Mouse (Mus musculus) kidney, adult 8-10 months (tissue): ENCODE data around the gene Loxl4.

Experiments used
- DNase-seq, 2 experiments: peaks; one replicate each; pipeline ENCODE4 v3.0.0; 2022

The Loxl4 gene

GRCm38 (mm10) chr19:42612654-42613053, at the start of gene Loxl4:
TSS of gene Loxl4 (minus strand) at chr19:42612813.
- DNase-seq = peak; percentile 51 to 53

- DNase-seq = no peak
Measured at GRCm38 (mm10) chr19:42661430-42662164, 49.0 kb upstream of the Loxl4 start.

GRCm38 (mm10) chr19:42660244-42660565, 47.6 kb upstream of the Loxl4 start:
- DNase-seq = no peak

GRCm38 (mm10) chr19:42659354-42660243, 47.0 kb upstream of the Loxl4 start:
- peak; percentile 55 to 58 for DNase-seq

GRCm38 (mm10) chr19:42658435-42659135, 46.0 kb upstream of the Loxl4 start:
- no peak for DNase-seq

GRCm38 (mm10) chr19:42657769-42658168, 45.2 kb upstream of the Loxl4 start:
- no peak for DNase-seq

GRCm38 (mm10) chr19:42657306-42657705, 44.7 kb upstream of the Loxl4 start:
- DNase-seq = no peak

- peak; percentile 48 to 79 for DNase-seq
Measured at GRCm38 (mm10) chr19:42655006-42655405, 42.4 kb upstream of the Loxl4 start.

GRCm38 (mm10) chr19:42653091-42653490, 40.5 kb upstream of the Loxl4 start:
- DNase-seq = no peak

GRCm38 (mm10) chr19:42652425-42652824, 39.8 kb upstream of the Loxl4 start:
- no peak for DNase-seq

GRCm38 (mm10) chr19:42640211-42640610, 27.6 kb upstream of the Loxl4 start:
- DNase-seq = no peak

- DNase-seq = no peak
Measured at GRCm38 (mm10) chr19:42639544-42639943, 26.9 kb upstream of the Loxl4 start.

- DNase-seq = no peak
Measured at GRCm38 (mm10) chr19:42638604-42639481, 26.2 kb upstream of the Loxl4 start.

GRCm38 (mm10) chr19:42636631-42637030, 24.0 kb upstream of the Loxl4 start:
- no peak for DNase-seq

GRCm38 (mm10) chr19:42633650-42634049, 21.0 kb upstream of the Loxl4 start:
- DNase-seq = no peak

GRCm38 (mm10) chr19:42632301-42632700, 19.7 kb upstream of the Loxl4 start:
- no peak for DNase-seq

- DNase-seq = peak; percentile 52 to 62
Measured at GRCm38 (mm10) chr19:42631541-42631961, 18.9 kb upstream of the Loxl4 start.

GRCm38 (mm10) chr19:42628068-42628467, 15.5 kb upstream of the Loxl4 start:
- DNase-seq = peak; percentile 79 to 85

- DNase-seq = no peak
Measured at GRCm38 (mm10) chr19:42613647-42614225, 1.1 kb upstream of the Loxl4 start.

- peak in 1 of 2 experiments; percentile 31 for DNase-seq
Measured at GRCm38 (mm10) chr19:42613116-42613515, 503 bp upstream of the Loxl4 start.

- DNase-seq = no peak
Measured at GRCm38 (mm10) chr19:42611746-42612145, 867 bp downstream of the Loxl4 start.

- no peak for DNase-seq
Measured at GRCm38 (mm10) chr19:42609716-42610115, 2.9 kb downstream of the Loxl4 start.
